Mouse (Mus musculus): ENCODE data around the gene Hunk.

DNA sequence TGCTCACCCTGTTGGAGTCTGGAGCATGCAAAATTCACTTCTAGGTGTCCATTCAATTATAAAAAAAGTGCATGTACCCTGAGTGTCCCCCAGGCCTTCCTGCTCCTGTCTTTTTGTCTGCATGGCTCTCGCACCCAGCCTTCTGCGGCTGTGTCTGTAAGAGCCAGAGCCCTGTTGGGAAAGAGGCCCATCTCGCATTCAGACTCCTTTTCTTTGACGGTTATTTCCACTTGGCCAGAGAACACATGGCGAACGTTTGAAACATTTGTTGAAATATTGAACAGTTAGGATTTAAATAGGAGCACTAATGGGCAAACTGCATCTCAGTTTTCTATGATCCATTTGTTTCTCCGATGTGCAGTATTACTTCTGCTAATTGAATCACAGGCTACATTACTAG lies 99.3 kb downstream of the Hunk start:
- no peak for TF ChIP-seq POLR2A (IDR thresholded peaks at IDR 0.05; ENCODE audit: insufficient read length, low read depth)
- no peak for TF ChIP-seq USF1 (IDR thresholded peaks at IDR 0.05; ENCODE audit: low read depth)
- TF ChIP-seq E2F4 (IDR thresholded peaks at IDR 0.05; ENCODE audit: insufficient read depth), result no peak
- TF ChIP-seq MYOD1 (IDR thresholded peaks at IDR 0.05; ENCODE audit: control insufficient read depth in 1 of 3, insufficient read length in 2 of 3, low read depth in 2 of 3), result no peak
- TF ChIP-seq MYOG (IDR thresholded peaks at IDR 0.05; ENCODE audit: control insufficient read depth in 1 of 3, insufficient read depth in 1 of 3, insufficient read length in 2 of 3, low read depth in 2 of 3), result no peak
- TF ChIP-seq POLR2AphosphoS2 (IDR thresholded peaks at IDR 0.05; ENCODE audit: insufficient read length, low read depth), result no peak
